Mouse (Mus musculus): ENCODE data around the gene Mmachc.
"Not testable (repeated sequence)": the region's sequence is repeated elsewhere in the genome, so short reads cannot be mapped to it uniquely, and the experiment has no call there.

Mmachc gene

GRCm38 (mm10) chr4:116689309-116689876, 18.8 kb downstream of the Mmachc start:
- no peak for DNase-seq

GRCm38 (mm10) chr4:116687041-116687440, 21.2 kb downstream of the Mmachc start:
- DNase-seq: no peak

- DNase-seq: peak; percentile 95 to 98
Observed at GRCm38 (mm10) chr4:116685402-116686061, 22.7 kb downstream of the Mmachc start, which contains the start of gene Prdx1. TSS of gene Prdx1 (plus strand) at chr4:116685544.

GRCm38 (mm10) chr4:116684665-116685064, 23.5 kb downstream of the Mmachc start:
- no peak for DNase-seq

GRCm38 (mm10) chr4:116683957-116684356, 24.2 kb downstream of the Mmachc start:
- no peak for DNase-seq

GRCm38 (mm10) chr4:116680521-116680920, 27.7 kb downstream of the Mmachc start:
- DNase-seq: not testable (repeated sequence)

GRCm38 (mm10) chr4:116679141-116679540, 29.1 kb downstream of the Mmachc start:
- DNase-seq: no peak

GRCm38 (mm10) chr4:116677808-116678207, 30.4 kb downstream of the Mmachc start:
- DNase-seq: no peak

GRCm38 (mm10) chr4:116676027-116676426, 32.2 kb downstream of the Mmachc start:
- DNase-seq: no peak

GRCm38 (mm10) chr4:116674761-116675160, 33.4 kb downstream of the Mmachc start:
- DNase-seq: not testable (repeated sequence)

GRCm38 (mm10) chr4:116672785-116673184, 35.4 kb downstream of the Mmachc start:
- DNase-seq: no peak

- DNase-seq: peak; percentile 13 to 26
Observed at GRCm38 (mm10) chr4:116669291-116669690, 38.9 kb downstream of the Mmachc start.

- no peak for DNase-seq
Observed at GRCm38 (mm10) chr4:116668145-116668544, 40.1 kb downstream of the Mmachc start.

- no peak for DNase-seq
Observed at GRCm38 (mm10) chr4:116666625-116667024, 41.6 kb downstream of the Mmachc start.

- no peak for DNase-seq
Observed at GRCm38 (mm10) chr4:116661998-116662397, 46.2 kb downstream of the Mmachc start.

- no peak for DNase-seq
Observed at GRCm38 (mm10) chr4:116660829-116661228, 47.4 kb downstream of the Mmachc start.

GRCm38 (mm10) chr4:116659916-116660315, 48.3 kb downstream of the Mmachc start:
- not testable (repeated sequence) for DNase-seq

GRCm38 (mm10) chr4:116659474-116659873, 48.7 kb downstream of the Mmachc start:
- DNase-seq: no peak

- no peak for DNase-seq
Observed at GRCm38 (mm10) chr4:116657971-116658370, 50.2 kb downstream of the Mmachc start.

GRCm38 (mm10) chr4:116655658-116656057, 52.5 kb downstream of the Mmachc start:
- no peak for DNase-seq

- DNase-seq: no peak
Observed at GRCm38 (mm10) chr4:116655100-116655499, 53.1 kb downstream of the Mmachc start.

GRCm38 (mm10) chr4:116653228-116653627, 55.0 kb downstream of the Mmachc start:
- no peak for DNase-seq
